Mouse (Mus musculus): ENCODE measurements around the gene Nop53.

DNA sequence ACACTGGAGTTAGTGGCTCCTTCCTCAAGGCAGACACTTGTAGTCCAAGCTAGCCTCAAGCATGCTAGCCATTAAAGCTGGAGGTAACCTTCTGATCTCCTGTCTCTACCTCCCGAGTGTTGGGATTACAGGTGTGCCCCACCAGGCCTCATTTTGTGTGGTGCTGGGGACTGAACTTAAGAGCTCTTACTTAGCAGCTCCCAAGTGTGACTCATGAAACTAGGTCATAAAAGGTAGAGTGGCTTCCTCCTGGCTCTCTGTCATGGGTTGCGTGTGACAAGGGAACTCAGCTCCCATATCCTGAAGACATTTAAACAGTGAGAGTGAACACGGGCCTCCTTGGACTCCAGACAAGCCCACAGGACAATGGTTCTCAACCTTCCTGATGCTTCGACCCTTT, 47.9 kb upstream of the Nop53 start:
- TF ChIP-seq CTCF (IDR thresholded peaks at IDR 0.05; ENCODE audit: insufficient read depth, low read length) (no peak), POLR2A (IDR thresholded peaks at IDR 0.05; ENCODE audit: borderline replicate concordance, extremely low read depth, low read depth, low read length) (no peak)

Data from lung, adult 2 months (tissue).